Mouse (Mus musculus): Measurements from ENCODE around the gene S1pr5.
A peak's percentile ranks its signal among the peaks of the same experiment; 100 is the strongest.
"Not testable (repeated sequence)": the region's sequence is repeated elsewhere in the genome, so short reads cannot be mapped to it uniquely, and the experiment has no call there.

The S1pr5 gene

DNA sequence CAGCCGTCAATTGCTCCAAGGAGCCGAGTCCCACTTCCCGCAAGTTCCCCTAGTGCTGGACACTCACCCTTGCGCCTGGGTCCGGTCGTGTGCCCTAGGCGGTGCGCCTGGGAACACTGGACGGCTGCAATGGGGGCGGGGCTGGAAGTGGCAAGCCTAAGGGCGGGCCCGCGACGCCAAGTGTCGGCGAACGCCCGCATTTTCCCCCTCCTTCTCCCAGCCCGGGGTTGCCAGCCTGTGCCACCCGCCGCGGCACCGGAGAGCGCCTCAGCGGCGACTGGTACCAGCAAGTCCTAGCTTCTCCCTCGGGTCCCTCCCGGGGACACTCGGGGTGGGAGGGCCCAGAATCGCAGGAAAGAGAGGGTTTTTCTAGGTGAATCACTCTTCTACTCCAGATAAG is at the start of gene S1pr5:
TSS of gene S1pr5 (minus strand) at position 118 of the 400 bp plus-strand sequence.
- DNase-seq (ENCODE audit: low spot score in 2 of 2), result no peak

DNA sequence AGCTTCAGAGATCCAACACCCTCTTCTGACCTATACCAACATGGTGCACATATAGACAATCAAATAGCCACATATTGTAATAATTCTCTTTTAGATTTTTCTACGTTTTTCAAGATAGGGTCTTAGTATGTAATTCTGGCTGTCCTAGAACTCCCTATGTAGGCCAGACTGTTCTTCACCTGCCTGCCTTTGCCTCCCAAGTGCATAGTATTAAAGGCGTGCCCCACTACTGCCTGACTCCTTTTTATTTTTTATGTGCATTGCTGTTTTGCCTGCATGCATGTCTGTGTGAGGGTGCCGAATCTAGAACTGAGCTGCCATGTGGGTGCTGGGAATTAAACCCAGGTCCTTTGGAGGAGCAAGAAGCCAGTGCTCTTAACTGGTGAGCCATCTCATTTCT is 44.0 kb upstream of the S1pr5 start:
- DNase-seq (ENCODE audit: low spot score in 2 of 2), result no peak

DNA sequence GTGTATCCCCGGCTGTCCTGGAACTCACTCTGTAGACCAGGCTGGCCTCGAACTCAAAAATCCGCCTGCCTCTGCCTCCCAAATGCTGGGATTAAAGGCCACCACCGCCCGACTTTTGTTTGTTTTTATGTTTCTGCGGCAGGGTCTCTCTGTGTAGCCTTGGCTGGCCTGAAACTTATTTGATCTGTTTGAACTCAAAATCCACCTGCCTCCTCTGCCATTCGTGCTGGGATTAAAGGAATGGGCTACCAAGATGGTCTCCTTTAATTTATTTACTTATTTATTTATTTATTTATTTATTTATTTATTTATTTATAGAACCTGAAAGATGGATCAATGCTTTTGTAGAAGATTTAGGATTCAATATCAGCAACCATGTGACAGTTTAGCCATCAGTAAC is 43.6 kb upstream of the S1pr5 start:
- DNase-seq (ENCODE audit: low spot score in 2 of 2), result peak in 1 of 2 experiments; percentile 11

DNA sequence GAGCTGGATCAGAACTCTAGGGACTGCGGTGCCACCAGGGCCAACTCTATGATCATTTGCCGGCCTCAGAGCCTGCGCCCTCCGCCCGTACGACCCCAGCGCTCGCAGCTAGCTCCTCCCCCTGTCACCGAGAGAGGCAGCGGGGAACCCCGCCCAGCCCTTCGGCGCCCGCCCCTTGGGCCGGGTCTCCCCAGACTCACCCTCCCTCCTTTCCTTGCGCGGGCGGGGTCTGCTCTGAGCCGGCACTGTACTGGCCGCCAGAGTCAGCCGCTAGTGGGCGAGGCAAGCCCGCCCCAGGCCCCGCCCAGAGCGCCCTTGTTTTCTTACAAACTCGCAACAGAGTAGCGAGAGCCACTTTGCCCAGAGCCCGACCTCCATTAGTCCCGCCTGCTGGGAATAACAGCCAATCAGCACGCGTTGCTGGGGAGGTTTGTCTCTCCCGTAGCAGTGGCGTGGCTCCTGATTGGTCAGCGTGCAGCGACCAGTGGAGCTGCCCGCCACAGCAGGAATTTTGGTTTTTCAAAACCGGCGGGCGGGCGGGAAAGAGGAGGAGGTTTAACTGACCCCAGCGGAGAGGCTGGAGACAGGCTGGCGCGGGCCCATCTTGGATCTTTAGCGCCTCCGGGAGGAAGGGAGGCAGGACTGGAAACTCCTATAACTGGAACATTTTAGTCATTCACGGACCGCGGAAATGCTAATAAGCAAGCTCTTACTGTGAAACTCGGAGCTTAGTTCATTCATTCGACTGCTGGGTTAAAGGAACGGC is 43.0 kb upstream of the S1pr5 start, which contains the start of gene Cdkn2d:
TSS of gene Cdkn2d (minus strand) at position 386 of the 766 bp plus-strand sequence.
- peak; percentile 99 to 100 for DNase-seq (ENCODE audit: low spot score in 2 of 2)

DNA sequence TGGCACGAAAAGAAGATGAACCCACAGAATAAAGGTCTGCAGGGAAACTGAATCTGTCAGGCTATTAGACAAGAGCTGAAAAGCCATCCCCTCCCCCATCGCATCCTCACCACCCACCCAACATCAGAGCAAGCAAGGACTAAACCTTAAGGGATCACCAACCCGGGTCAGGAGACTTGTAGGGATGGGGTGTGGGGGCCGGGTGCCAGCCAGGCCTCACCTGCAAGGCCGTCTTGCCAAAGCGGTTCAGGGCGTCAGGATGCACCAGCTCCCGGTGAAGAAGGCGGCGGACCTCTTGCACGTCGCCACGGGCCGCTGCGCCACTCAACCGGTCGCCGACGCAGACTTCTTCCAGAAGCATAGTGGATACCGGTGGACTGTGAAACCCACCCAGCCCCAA is 42.3 kb upstream of the S1pr5 start:
- DNase-seq (ENCODE audit: low spot score in 2 of 2), result peak; percentile 67 to 71

DNA sequence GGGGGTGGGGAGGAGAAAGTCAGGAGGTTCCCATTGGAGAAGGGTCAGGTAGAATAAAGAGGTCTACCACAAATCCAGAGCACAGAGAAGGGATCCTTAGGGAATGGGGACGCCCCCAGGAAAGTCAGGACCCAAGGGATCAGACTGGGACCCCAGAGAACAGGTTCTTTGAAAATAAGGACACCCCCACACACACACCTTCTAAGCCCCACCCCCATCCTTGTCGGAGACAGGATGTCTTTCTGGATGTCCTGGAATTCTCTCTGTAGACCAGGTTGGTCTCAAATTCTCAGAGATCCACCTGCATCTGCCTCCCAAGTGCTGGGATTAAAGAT is 41.1 kb upstream of the S1pr5 start:
- no peak for DNase-seq (ENCODE audit: low spot score in 2 of 2)

- peak; percentile 59 for DNase-seq (ENCODE audit: low spot score in 2 of 2)
These were observed 40.4 kb upstream of the S1pr5 start for GRCm38 (mm10) chr9:21288404-21289336.

DNA sequence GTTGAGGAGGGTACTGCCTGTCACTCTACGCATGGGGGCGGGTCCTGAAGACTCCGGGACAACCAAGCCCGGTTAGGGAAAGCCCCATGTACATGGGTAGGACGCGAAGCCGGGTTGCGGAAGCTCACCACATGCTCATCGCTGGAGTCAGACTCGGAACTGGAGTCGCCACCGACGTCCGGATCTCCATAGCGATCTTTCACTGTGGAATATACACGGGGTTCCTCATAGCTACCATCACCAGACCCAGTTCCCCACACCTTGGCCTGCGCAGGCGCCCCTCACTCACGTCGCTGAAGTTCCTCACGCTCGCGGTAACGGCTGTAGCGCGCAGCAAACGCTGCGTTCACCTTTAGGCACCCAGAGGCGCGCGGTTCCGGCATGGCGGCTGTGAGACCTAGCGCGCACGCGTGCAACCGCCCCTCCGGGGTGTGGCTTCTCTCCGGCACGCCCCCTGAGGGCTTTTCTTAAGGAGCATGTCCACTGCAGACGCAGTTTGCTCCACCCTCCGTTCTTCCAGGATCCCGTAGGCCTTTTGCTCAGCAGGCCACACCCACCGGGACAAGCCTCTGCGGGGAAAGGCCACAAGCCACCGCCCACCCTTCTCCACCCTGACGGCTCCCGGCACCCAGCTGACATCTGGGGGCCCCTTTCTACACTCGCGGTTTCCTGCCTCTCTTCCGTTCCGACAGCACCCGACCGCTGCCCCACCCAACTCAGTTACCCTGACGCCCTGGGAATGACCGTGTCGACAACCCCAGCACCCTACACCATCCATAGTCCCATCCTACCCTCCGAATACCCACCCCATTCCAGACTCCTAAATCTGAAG is 39.5 kb upstream of the S1pr5 start, which contains the start of gene Kri1:
TSS of gene Kri1 (minus strand) at position 399 of the 832 bp plus-strand sequence.
- peak; percentile 97 to 99 for DNase-seq (ENCODE audit: low spot score in 2 of 2)

DNA sequence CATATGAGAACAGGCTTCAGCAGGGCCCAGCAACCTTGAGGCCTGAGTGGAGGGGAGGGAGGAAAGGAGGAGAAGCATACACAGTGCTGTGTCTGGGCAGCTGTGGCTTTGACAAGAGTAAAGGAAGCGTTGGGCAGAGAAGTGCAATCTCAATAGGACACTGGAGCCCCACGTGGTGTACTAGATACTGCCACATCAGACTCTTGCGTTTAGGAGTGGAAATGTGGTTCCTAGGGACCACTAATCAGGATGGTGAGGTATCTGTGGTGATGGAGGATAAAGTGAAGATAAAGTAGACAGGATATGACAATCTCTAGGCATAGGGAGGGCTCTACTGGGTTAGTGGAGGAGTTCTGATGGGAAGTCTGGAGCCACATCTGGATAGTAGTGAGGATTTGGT is 38.5 kb upstream of the S1pr5 start:
- no peak for DNase-seq (ENCODE audit: low spot score in 2 of 2)

DNA sequence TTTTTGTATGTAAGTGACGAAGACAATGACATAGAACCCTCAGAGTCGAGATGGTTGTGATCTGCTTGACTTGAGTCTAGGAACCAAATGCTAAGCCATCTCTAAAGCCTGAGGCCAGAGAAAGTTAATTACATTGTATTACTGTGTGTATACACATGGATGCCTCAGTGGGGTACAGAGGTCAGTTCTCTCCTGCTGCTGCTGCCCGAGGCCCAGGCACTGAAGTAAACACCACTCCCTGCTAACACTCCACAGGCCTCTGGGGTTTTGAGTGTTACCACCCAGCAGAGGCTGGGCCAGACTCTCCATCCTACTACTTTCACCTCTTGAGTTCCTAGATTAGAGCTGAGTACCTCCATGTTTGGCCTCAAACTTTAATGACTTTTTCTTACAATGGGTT is 35.8 kb upstream of the S1pr5 start:
- DNase-seq (ENCODE audit: low spot score in 2 of 2), result no peak

GRCm38 (mm10) chr9:21283591-21283990 is 35.3 kb upstream of the S1pr5 start:
- no peak for DNase-seq (ENCODE audit: low spot score in 2 of 2)

GRCm38 (mm10) chr9:21277776-21278175 is 29.5 kb upstream of the S1pr5 start:
- DNase-seq (ENCODE audit: low spot score in 2 of 2), result no peak

DNA sequence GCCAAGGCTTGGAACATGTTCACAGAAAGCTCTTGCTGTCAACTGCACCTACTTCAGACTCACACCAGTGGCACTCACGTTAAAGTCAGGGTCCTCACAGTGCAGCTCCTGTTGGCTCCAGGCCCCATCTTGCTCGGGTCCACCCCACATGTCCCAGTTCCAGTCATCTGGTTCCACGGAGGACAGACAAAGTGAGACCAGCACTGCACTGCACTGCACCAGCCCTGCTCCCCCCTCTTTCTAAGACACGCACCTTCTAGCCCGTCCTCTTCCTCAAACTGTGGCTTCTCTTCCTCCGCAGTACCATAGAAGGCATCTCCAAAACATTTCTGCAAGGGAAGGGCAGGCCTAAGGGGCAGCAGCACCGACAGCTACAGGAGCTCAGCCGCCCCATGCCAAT is 28.1 kb upstream of the S1pr5 start:
- no peak for DNase-seq (ENCODE audit: low spot score in 2 of 2)

- no peak for DNase-seq (ENCODE audit: low spot score in 2 of 2)
These were observed 27.5 kb upstream of the S1pr5 start for GRCm38 (mm10) chr9:21275727-21276126.

GRCm38 (mm10) chr9:21275013-21275710 is 26.9 kb upstream of the S1pr5 start:
- DNase-seq (ENCODE audit: low spot score in 2 of 2), result no peak

DNA sequence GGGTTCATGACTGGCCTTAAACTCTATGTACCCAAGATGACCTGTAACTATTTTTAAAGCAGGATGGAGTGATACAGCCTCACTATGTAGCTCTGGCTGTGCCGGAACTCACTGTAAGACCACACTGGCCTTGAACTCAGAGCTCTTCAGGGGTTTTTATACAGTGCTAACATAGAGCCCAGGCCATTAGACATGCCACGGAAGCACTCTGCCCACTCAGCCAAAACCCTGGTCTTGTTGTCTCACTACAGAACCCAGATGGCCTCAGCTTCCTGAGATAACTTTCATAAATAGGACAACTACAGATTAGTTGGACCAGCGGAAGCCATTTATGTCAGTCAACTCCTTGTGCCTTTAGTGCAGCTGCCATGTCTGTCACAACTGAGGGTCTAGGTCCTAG is 26.1 kb upstream of the S1pr5 start:
- DNase-seq (ENCODE audit: low spot score in 2 of 2), result no peak

GRCm38 (mm10) chr9:21273520-21274228 is 25.4 kb upstream of the S1pr5 start:
- DNase-seq (ENCODE audit: low spot score in 2 of 2), result no peak

DNA sequence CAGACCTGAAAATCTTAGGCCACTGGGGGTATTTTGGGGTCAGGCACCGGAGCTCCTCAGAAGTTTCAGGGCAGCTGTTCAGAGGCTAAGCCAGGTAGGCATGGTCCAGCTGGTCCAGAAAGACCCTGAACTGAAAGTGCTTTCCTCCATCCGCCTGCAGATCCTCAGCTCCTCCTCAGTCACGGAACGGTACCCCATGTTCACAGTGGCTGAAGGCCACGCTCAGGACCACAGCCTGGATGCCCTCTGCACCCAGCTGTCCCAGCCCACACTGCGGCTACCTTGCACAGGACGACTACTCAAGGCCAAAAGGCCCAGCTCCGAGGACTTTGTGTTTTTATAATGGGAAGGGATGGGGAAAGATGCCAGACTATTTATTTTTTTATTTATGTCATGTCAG is 24.9 kb upstream of the S1pr5 start:
- no peak for DNase-seq (ENCODE audit: low spot score in 2 of 2)

- DNase-seq (ENCODE audit: low spot score in 2 of 2), result no peak
These were observed 24.1 kb upstream of the S1pr5 start for GRCm38 (mm10) chr9:21272391-21272790.

DNA sequence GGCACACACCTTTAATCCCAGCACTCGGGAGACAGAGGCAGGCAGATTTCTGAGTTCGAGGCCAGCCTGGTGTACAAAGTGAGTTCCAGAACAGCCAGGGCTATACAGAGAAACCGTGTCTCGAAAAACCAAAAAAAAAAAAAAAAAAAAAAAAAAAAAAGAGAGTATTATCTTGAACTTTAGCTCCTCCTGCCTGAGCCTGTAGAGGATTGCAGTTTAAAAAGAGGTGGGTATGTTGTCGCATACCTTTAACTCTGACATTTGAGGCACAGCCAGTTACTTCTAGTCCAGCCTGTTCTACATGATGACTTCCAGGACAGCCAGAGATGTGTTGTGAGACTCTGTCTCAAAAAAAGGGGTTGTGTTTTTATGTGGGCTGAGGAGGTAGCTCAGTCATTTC is 21.3 kb upstream of the S1pr5 start:
- not testable (repeated sequence) for DNase-seq (ENCODE audit: low spot score in 2 of 2)

- no peak for DNase-seq (ENCODE audit: low spot score in 2 of 2)
These were observed 20.1 kb upstream of the S1pr5 start for GRCm38 (mm10) chr9:21268305-21268704.

All from thymus, postnatal 10 days (tissue).